Mouse (Mus musculus) brain, embryonic 14.5 days (tissue): ENCODE data around the gene Cep95. TPM values are rescaled to one million over a fixed set of nuclear protein-coding genes. Genes with fewer than 3 reads are reported as not detected.

Source experiments
- DNase-seq: peaks from one replicate; pipeline ENCODE4 v3.0.0-alpha.2; 2011; ENCODE audit warnings: low read depth
- CTCF ChIP-seq: fragments of 200-500 bp; IDR thresholded peaks from 2 replicates; pipeline ENCODE4 v1.5.1; 2012; ENCODE audit warnings: inconsistent platforms, mild to moderate bottlenecking, moderate library complexity, borderline replicate concordance; ENCODE audit not compliant: insufficient read depth, insufficient read length; ENCODE audit errors: extremely low read depth
- POLR2A ChIP-seq: fragments of 200-500 bp; IDR thresholded peaks from 2 replicates; pipeline ENCODE4 v1.6.1; 2012; ENCODE audit warnings: mild to moderate bottlenecking, inconsistent platforms, borderline replicate concordance; ENCODE audit not compliant: poor library complexity, insufficient read depth, insufficient read length, severe bottlenecking; ENCODE audit errors: extremely low read depth
- polyA plus RNA-seq: library from polyadenylated mRNA; depleted of rRNA; stranded (reverse); fragments of >200 nt; gene quantifications from 2 replicates; pipeline ENCODE4 v1.2.3, GENCODE M21; 2012; rRNA removed

The Cep95 gene
- polyA plus RNA-seq, 1 experiment = 20.3 TPM

DNA sequence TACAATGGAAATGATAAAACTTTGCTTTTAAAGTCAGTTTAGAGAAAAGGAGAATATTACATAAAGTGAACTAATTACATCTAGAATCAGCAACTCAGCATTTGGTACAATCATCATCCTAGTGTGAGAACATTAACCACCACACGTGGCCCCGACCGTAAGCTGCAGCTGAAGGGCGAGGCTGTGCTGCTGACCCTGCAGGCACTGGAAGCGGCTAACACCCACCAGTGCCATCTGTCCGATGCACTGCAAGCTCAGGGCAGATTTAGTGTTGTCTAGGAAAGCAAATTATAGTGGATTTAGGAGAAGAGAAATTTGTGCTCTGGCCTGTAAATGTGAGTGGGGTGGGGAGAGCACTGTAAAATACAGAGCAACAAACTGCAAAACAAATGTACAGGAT lies 31.2 kb downstream of the Cep95 start:
- peak; percentile 41 for DNase-seq
- TF ChIP-seq CTCF (no peak), POLR2A (no peak)

DNA sequence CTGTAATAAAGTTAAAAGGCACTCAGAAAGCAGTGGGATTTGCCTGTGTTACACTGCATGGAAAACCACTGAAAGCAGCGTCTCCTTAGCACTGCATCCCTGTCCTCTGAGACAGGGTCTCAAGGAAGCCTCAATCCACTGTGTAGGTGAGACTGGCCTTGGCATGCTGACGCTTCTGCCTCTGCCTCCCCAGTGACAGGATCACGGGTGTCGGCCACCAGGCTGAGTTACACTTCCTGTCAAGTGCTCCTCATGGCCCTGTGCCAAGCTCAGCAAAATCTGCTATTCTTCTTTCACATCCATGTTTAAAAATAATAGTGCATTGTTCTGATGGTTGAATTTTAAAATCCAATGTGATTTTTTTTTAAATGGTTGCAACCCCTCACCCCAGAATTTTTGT lies 31.9 kb downstream of the Cep95 start:
- DNase-seq = no peak

DNA sequence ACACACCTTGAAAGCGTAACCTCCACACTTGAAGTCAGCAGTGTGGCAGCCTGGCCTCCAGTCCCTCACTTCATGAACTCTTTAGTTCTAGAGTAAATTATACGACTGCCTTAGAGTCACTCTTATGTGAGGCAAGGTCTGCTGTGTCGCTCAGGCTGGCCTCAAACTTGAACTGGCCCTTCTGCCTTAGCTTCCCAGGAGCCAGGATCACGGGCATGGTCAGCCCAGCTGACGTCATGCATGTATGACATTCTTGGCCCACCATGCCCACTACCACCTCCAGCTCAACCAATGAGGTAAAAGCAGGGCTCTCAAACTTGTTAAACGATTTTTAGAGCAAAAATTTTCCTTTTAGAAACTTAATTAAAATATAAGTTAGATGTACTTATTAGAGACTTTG lies 32.3 kb downstream of the Cep95 start:
- TF ChIP-seq CTCF (no peak), POLR2A (no peak)
- no peak for DNase-seq

More for the DNA sequence above, 31.9 kb downstream of the Cep95 start:
- TF ChIP-seq POLR2A (no peak), CTCF (no peak)

DNA sequence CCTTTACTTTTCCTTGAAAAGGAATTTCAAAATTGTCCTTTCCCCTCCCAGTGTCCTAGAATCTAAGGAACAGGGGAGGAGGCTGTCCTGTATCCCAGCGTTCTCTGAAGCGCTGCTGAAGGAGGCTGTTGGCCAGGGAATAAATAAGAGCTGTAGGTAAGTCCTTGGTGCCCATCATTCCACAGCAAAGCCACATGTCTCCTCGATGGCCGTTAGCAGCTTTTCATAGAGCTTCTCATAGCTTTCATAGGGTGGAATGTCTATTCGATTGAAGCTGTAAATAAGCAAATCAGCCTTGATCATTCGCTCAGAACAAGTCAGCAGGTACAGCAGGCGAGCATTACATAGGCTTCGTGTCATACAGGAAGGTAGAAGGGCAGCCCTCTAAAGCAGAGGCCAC lies 33.4 kb downstream of the Cep95 start:
- TF ChIP-seq POLR2A (no peak), CTCF (no peak)

DNA sequence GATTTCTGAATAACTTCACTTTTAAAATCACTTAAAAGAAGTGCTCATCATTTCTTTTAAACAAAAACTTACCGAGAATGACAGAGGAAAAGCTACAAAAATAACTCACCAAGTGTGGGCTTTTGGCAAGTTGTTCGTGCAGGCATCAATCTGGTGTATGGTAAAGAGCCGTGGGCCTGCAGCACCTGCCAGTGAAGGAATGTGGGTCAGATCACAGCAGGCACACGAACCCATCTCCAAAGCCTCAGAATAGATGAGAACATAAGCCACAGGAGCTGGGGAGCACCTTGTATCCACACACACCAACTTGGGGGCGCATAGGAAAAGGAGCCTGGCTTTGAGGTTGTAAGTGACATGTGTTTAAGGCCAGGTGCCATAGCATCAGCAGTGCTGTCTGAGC lies 33.9 kb downstream of the Cep95 start:
- TF ChIP-seq CTCF (no peak), POLR2A (no peak)

More for the DNA sequence above, 33.4 kb downstream of the Cep95 start:
- no peak for DNase-seq

DNA sequence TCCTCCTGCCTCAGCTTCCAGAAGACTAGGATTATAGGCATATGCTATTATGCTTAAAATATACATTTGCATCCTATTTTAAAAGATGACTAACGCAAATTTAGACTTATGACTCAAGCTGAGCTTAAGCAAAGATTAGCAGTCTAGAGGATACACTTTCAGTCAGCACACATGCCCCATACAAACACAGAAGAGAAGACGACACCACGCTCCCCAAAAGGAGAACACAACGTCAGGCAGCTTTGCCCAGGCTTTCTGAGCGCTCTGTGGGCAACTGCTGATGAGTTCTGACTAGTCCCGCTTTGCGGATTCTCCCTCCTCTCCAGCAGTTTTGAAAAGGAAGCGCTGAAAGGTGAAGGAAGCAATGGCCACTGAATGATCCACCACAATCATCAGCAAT lies 34.7 kb downstream of the Cep95 start:
- TF ChIP-seq CTCF (no peak), POLR2A (no peak)

More for the DNA sequence above, 33.9 kb downstream of the Cep95 start:
- no peak for DNase-seq

DNA sequence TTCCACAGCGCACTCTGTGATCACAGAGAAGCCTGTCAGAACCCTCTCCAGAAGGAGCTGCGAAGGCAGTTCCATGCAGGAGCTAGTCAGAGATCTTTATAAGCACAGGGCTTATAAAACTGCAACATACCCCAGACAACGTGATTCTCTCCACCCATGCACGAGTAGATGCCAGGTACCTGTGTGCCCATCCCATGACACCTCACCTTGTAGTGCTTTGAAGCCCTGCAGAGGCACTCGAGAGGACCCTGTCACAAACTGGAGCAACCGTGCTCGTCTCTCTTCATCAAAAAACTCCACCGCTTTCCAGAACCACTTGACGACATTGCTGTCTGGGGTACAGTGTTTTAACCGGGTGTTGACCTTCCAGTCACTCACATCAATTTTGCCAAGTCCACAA lies 35.4 kb downstream of the Cep95 start:
- no peak for TF ChIP-seq POLR2A
- no peak for TF ChIP-seq CTCF

More for the DNA sequence above, 34.7 kb downstream of the Cep95 start:
- DNase-seq = no peak

DNA sequence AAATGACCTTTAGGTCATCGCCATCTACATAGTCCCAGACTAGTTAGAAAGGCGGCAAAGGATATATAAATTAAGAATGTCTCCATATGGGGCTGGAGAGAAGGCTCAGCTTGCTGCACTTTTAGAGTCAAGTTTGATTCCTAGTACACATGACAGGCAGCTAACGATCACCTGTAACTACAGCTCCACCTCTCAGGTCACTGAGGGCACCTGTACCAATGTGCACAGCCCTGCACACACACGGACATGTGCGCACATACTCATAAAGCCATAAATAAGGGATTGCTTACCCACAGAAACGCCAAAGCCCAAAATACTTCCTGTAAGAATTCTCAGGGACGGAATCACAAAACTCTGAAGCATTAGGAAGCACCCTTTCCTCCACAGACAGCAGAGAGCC lies 39.0 kb downstream of the Cep95 start:
- TF ChIP-seq POLR2A (no peak), CTCF (no peak)
- no peak for DNase-seq

More for the DNA sequence above, 35.4 kb downstream of the Cep95 start:
- DNase-seq = no peak

DNA sequence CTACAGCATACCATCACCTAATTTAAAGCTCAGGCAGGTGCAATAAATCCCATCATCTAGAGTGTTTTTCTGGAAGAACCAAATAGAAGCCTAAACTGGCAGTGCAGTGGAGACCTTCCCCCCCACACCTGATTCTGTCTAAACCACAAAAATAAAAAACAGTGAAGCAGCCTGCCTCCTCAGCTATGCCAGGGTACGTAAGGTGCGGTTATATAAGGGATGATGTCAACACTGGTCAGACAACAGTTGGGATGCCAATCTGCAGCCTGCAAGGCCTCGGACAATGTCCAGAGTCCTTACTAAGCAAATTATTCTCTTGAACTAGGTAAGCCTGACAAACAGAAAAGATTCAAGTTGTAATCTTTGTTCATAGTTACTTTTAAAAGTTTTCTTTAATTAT lies 53.0 kb downstream of the Cep95 start:
- no peak for DNase-seq
- no peak for TF ChIP-seq CTCF
- TF ChIP-seq POLR2A = no peak

DNA sequence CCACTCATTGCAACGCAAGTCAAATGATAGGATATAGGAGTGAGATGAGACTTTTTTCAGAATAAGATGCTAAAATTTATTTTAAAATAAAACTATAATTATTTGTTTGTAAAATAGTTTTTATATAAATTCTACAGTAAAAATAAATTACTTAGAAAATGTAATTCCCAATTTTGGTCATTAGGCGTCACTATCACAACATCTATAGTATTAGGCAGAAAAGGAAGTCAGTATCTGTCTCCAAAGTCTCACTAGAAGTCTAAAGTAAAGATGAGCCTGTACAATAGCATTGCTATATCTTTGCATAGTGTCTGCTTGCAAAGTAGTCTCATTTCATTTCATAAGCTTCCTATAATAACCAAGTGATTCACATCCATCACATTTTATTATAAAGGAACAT lies 62.4 kb downstream of the Cep95 start:
- DNase-seq = peak; percentile 66
- TF ChIP-seq CTCF (no peak), POLR2A (no peak)

Other genes starting within 250 kb of the Cep95 start
- gene Tex2, start 175.8 kb upstream of the Cep95 start, polyA plus RNA-seq = 18.8 and 34.6 TPM in 2 replicates
- 15.7 and 24.8 TPM in 2 replicates for gene Pecam1, start 38.6 kb upstream of the Cep95 start, polyA plus RNA-seq
- gene Milr1, start 38.0 kb upstream of the Cep95 start, polyA plus RNA-seq = 0.36 and 0.38 TPM in 2 replicates
- 9.0 and 10.3 TPM in 2 replicates for gene Polg2, start 9.7 kb upstream of the Cep95 start, polyA plus RNA-seq
- 597 and 653 TPM in 2 replicates for gene Ddx5, start 67 bp upstream of the Cep95 start, polyA plus RNA-seq
- 23.6 and 29.5 TPM in 2 replicates for gene Smurf2, start 131.5 kb downstream of the Cep95 start, polyA plus RNA-seq
- gene Kpna2, start 210.3 kb downstream of the Cep95 start, polyA plus RNA-seq = 125 and 197 TPM in 2 replicates
- 4.4 and 5.3 TPM in 2 replicates for gene 1810010H24Rik, start 236.4 kb downstream of the Cep95 start, polyA plus RNA-seq